Mouse (Mus musculus): ENCODE results near the gene Taar7b. TPM values are rescaled to one million over a fixed set of nuclear protein-coding genes. Genes with fewer than 3 reads are reported as not detected.

Taar7b gene
- polyA plus RNA-seq (2014; fragmentation: Nextera tagmentation; extraction: Ambion mirVana) = not detected in 2 replicates

DNA sequence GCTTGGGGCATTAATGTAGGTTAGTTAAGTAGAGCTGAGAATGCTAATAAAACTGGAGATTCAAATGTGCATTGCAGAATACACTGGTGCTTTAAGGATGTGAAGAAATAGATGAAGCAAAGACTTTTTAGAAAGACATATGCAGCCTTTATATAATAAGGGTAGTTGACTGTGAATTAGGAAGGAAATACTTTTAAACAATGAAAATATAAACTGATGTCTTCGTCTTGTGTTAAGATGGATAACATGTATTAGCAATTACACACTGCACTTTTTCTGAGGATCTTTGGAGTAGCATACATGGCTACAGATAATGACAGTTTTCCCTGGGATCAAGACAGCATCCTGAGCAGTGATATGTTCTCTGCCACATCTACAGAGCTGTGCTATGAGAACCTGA, at the start of gene Taar7b:
Taar7b (plus strand) TSS at position 301 of the 400 bp plus-strand sequence.
- 95% methylated on average over 1 of the region's 1 CpGs for WGBS
- no peak within 1 kb of the TSS for H3K4me3 ChIP-seq (ENCODE audit: low read depth, low read length)
- ATAC-seq (no peak), DNase-seq (ENCODE audit: low spot score) (no peak)
- no peaks in the 10 kb centered on the region for H3K36me3 ChIP-seq (ENCODE audit: control insufficient read depth, insufficient read depth, low read length)
- no peaks in the 10 kb centered on the region for H3K27me3 ChIP-seq (replicated peaks; ENCODE audit: control insufficient read depth, insufficient read depth, low read length)
- H3K4me1 ChIP-seq (ENCODE audit: control insufficient read depth, insufficient read depth, low read length) = no peaks in the 10 kb centered on the region
- H3K9ac ChIP-seq (ENCODE audit: low read length) = no peak within 1 kb of the TSS
- H3K27ac ChIP-seq (ENCODE audit: low read depth, low read length) = no peak within 1 kb of the TSS
- no peaks in the 10 kb centered on the region for H3K9me3 ChIP-seq (replicated peaks; ENCODE audit: control insufficient read depth, low read length)
- no peak within 1 kb of the TSS for H3K4me2 ChIP-seq (ENCODE audit: low read length)

DNA sequence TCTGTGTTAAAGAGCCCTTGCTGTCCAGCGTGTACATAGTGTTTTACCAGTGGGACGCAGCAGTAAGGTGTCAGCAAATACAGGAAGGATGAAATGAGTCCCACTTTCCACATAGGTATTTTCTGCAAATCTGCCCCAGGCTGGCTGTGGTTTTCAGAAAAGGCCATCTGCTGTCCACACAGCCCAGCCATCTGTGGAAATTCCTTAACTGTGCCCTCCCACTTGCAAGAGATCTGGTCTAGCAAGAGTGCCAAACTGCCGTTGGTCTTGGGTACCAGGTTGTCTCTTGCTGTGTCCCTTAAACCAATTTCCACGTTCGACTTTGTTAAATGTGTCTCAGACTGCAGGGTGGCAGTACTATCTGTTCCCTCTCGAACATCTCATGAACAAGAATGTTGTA, 48.0 kb upstream of the Taar7b start:
- Histone ChIP-seq H3K27me3 (replicated peaks; ENCODE audit: control insufficient read depth, insufficient read depth, low read length) (no peaks in the 10 kb centered on the region), H3K27ac (ENCODE audit: low read depth, low read length) (no peak overlapping the region), H3K9ac (ENCODE audit: low read length) (no peak overlapping the region), H3K4me1 (ENCODE audit: control insufficient read depth, insufficient read depth, low read length) (no peaks in the 10 kb centered on the region), H3K9me3 (replicated peaks; ENCODE audit: control insufficient read depth, low read length) (no peaks in the 10 kb centered on the region), H3K4me3 (ENCODE audit: low read depth, low read length) (no peak overlapping the region), H3K4me2 (ENCODE audit: low read length) (no peak overlapping the region), H3K36me3 (ENCODE audit: control insufficient read depth, insufficient read depth, low read length) (no peaks in the 10 kb centered on the region)
- WGBS = 88% methylated on average over 6 of the region's 6 CpGs
- DNase-seq (ENCODE audit: low spot score) (no peak), ATAC-seq (no peak)

GRCm38 (mm10) chr10:23959071-23959470, 40.7 kb upstream of the Taar7b start:
- WGBS = 67% methylated on average over 3 of the region's 3 CpGs
- ATAC-seq = no peak
- no peak for DNase-seq (ENCODE audit: low spot score)
- H3K4me3 ChIP-seq (ENCODE audit: low read depth, low read length) = no peak overlapping the region
- H3K36me3 ChIP-seq (ENCODE audit: control insufficient read depth, insufficient read depth, low read length) = no peaks in the 10 kb centered on the region
- no peaks in the 10 kb centered on the region for H3K9me3 ChIP-seq (replicated peaks; ENCODE audit: control insufficient read depth, low read length)
- no peak overlapping the region for H3K9ac ChIP-seq (ENCODE audit: low read length)
- no peaks in the 10 kb centered on the region for H3K4me1 ChIP-seq (ENCODE audit: control insufficient read depth, insufficient read depth, low read length)
- H3K4me2 ChIP-seq (ENCODE audit: low read length) = no peak overlapping the region
- H3K27ac ChIP-seq (ENCODE audit: low read depth, low read length) = no peak overlapping the region
- H3K27me3 ChIP-seq (replicated peaks; ENCODE audit: control insufficient read depth, insufficient read depth, low read length) = no peaks in the 10 kb centered on the region

GRCm38 (mm10) chr10:23960444-23960915, 39.3 kb upstream of the Taar7b start, which contains the start of gene Taar4:
Gene Taar4 (plus strand): TSS chr10:23960494.
- 95% methylated on average over 13 of the region's 13 CpGs for WGBS
- Histone ChIP-seq H3K9me3 (replicated peaks; ENCODE audit: control insufficient read depth, low read length) (no peaks in the 10 kb centered on the region), H3K27me3 (replicated peaks; ENCODE audit: control insufficient read depth, insufficient read depth, low read length) (no peaks in the 10 kb centered on the region), H3K4me3 (ENCODE audit: low read depth, low read length) (no peak within 1 kb of the TSS), H3K27ac (ENCODE audit: low read depth, low read length) (no peak within 1 kb of the TSS), H3K4me2 (ENCODE audit: low read length) (no peak within 1 kb of the TSS), H3K36me3 (ENCODE audit: control insufficient read depth, insufficient read depth, low read length) (no peaks in the 10 kb centered on the region), H3K9ac (ENCODE audit: low read length) (no peak within 1 kb of the TSS), H3K4me1 (ENCODE audit: control insufficient read depth, insufficient read depth, low read length) (no peaks in the 10 kb centered on the region)
- ATAC-seq = no peak
- no peak for DNase-seq (ENCODE audit: low spot score)

DNA sequence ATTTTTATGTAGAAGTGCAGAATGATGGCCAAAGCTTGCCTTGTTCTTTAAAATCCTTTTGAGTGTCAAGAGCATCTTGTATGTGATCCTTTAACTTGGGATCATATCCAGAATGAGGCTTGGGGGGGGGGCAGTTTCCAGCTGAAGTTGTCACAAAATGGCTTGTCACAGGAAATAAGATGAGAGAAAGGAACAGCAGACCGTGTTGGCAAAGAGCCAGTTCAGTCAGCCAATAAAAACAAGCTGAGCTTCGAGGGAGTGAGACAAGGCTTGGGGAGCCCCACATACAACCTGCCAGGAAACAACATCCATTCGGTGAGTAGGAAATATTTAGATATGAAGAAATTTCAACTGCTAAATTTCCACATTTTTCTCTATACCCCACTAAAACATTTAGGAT, 36.3 kb upstream of the Taar7b start:
- H3K4me3 ChIP-seq (ENCODE audit: low read depth, low read length) = no peak overlapping the region
- no peaks in the 10 kb centered on the region for H3K27me3 ChIP-seq (replicated peaks; ENCODE audit: control insufficient read depth, insufficient read depth, low read length)
- no peak overlapping the region for H3K27ac ChIP-seq (ENCODE audit: low read depth, low read length)
- DNase-seq (ENCODE audit: low spot score) (peak; percentile 63), ATAC-seq (peak; percentile 78; the same call in 1 of the 2 replicates)
- no peak overlapping the region for H3K9ac ChIP-seq (ENCODE audit: low read length)
- no peaks in the 10 kb centered on the region for H3K4me1 ChIP-seq (ENCODE audit: control insufficient read depth, insufficient read depth, low read length)
- H3K9me3 ChIP-seq (replicated peaks; ENCODE audit: control insufficient read depth, low read length) = no peaks in the 10 kb centered on the region
- no peak overlapping the region for H3K4me2 ChIP-seq (ENCODE audit: low read length)
- H3K36me3 ChIP-seq (ENCODE audit: control insufficient read depth, insufficient read depth, low read length) = no peaks in the 10 kb centered on the region
- 43% methylated on average over 3 of the region's 3 CpGs for WGBS

- no peaks in the 10 kb centered on the region for H3K27me3 ChIP-seq (replicated peaks; ENCODE audit: control insufficient read depth, insufficient read depth, low read length)
- H3K4me1 ChIP-seq (ENCODE audit: control insufficient read depth, insufficient read depth, low read length) = no peaks in the 10 kb centered on the region
- ATAC-seq = no peak
- no peak overlapping the region for H3K27ac ChIP-seq (ENCODE audit: low read depth, low read length)
- H3K9me3 ChIP-seq (replicated peaks; ENCODE audit: control insufficient read depth, low read length) = no peaks in the 10 kb centered on the region
- no peak overlapping the region for H3K4me3 ChIP-seq (ENCODE audit: low read depth, low read length)
- DNase-seq (ENCODE audit: low spot score) = no peak
- no peaks in the 10 kb centered on the region for H3K36me3 ChIP-seq (ENCODE audit: control insufficient read depth, insufficient read depth, low read length)
- no peak overlapping the region for H3K9ac ChIP-seq (ENCODE audit: low read length)
- WGBS = 95% methylated on average over 6 of the region's 6 CpGs
- no peak overlapping the region for H3K4me2 ChIP-seq (ENCODE audit: low read length)
Observed at GRCm38 (mm10) chr10:23964921-23965610, 34.7 kb upstream of the Taar7b start.

DNA sequence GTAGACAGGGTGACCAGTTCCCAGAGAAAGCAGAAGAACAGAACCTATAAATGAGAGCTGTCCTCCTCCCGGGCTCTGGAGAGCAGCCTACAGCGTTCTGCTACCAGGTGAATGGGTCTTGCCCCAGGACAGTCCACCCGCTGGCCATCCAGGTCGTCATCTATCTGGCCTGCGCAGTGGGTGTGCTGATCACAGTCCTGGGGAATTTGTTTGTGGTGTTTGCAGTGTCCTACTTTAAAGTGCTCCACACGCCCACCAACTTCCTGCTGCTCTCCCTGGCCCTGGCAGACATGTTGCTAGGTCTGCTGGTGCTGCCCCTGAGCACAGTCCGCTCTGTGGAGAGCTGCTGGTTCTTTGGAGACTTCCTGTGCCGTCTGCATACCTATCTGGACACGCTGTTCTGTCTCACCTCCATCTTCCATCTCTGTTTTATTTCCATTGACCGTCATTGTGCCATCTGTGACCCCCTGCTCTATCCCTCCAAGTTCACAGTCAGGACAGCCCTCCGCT, 29.0 kb upstream of the Taar7b start, which contains the start of gene Taar5:
Taar5 (plus strand) TSS at position 51 of the 510 bp plus-strand sequence.
- ATAC-seq = no peak
- no peaks in the 10 kb centered on the region for H3K4me1 ChIP-seq (ENCODE audit: control insufficient read depth, insufficient read depth, low read length)
- no peaks in the 10 kb centered on the region for H3K27me3 ChIP-seq (replicated peaks; ENCODE audit: control insufficient read depth, insufficient read depth, low read length)
- no peaks in the 10 kb centered on the region for H3K9me3 ChIP-seq (replicated peaks; ENCODE audit: control insufficient read depth, low read length)
- H3K4me3 ChIP-seq (ENCODE audit: low read depth, low read length) = no peak within 1 kb of the TSS
- no peak within 1 kb of the TSS for H3K27ac ChIP-seq (ENCODE audit: low read depth, low read length)
- 94% methylated on average over 11 of the region's 11 CpGs for WGBS
- no peak for DNase-seq (ENCODE audit: low spot score)
- no peak within 1 kb of the TSS for H3K9ac ChIP-seq (ENCODE audit: low read length)
- no peaks in the 10 kb centered on the region for H3K36me3 ChIP-seq (ENCODE audit: control insufficient read depth, insufficient read depth, low read length)
- H3K4me2 ChIP-seq (ENCODE audit: low read length) = no peak within 1 kb of the TSS

DNA sequence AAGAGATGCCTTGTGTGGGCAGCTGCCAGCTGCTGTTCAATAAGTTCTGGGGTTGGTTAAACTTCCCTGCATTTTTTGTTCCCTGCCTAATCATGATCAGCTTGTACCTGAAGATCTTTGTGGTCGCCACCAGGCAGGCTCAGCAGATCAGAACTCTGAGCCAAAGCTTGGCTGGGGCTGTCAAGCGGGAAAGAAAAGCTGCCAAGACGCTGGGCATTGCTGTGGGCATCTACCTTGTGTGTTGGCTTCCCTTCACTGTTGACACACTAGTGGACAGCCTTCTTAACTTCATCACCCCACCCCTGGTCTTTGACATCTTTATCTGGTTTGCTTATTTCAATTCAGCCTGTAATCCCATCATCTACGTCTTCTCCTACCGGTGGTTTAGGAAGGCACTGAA, 28.5 kb upstream of the Taar7b start:
- Histone ChIP-seq H3K27ac (ENCODE audit: low read depth, low read length) (no peak overlapping the region), H3K36me3 (ENCODE audit: control insufficient read depth, insufficient read depth, low read length) (no peaks in the 10 kb centered on the region), H3K27me3 (replicated peaks; ENCODE audit: control insufficient read depth, insufficient read depth, low read length) (no peaks in the 10 kb centered on the region), H3K9me3 (replicated peaks; ENCODE audit: control insufficient read depth, low read length) (no peaks in the 10 kb centered on the region), H3K4me1 (ENCODE audit: control insufficient read depth, insufficient read depth, low read length) (no peaks in the 10 kb centered on the region), H3K4me3 (ENCODE audit: low read depth, low read length) (no peak overlapping the region), H3K9ac (ENCODE audit: low read length) (no peak overlapping the region), H3K4me2 (ENCODE audit: low read length) (no peak overlapping the region)
- WGBS = 89% methylated on average over 5 of the region's 5 CpGs
- no peak for ATAC-seq
- no peak for DNase-seq (ENCODE audit: low spot score)

- WGBS = 40% methylated on average over 4 of the region's 4 CpGs
- no peak overlapping the region for H3K4me2 ChIP-seq (ENCODE audit: low read length)
- H3K9ac ChIP-seq (ENCODE audit: low read length) = no peak overlapping the region
- H3K4me1 ChIP-seq (ENCODE audit: control insufficient read depth, insufficient read depth, low read length) = no peaks in the 10 kb centered on the region
- no peak overlapping the region for H3K4me3 ChIP-seq (ENCODE audit: low read depth, low read length)
- no peak for ATAC-seq
- no peak for DNase-seq (ENCODE audit: low spot score)
- H3K9me3 ChIP-seq (replicated peaks; ENCODE audit: control insufficient read depth, low read length) = no peaks in the 10 kb centered on the region
- no peaks in the 10 kb centered on the region for H3K27me3 ChIP-seq (replicated peaks; ENCODE audit: control insufficient read depth, insufficient read depth, low read length)
- no peaks in the 10 kb centered on the region for H3K36me3 ChIP-seq (ENCODE audit: control insufficient read depth, insufficient read depth, low read length)
- no peak overlapping the region for H3K27ac ChIP-seq (ENCODE audit: low read depth, low read length)
Observed at GRCm38 (mm10) chr10:23977958-23978357, 21.8 kb upstream of the Taar7b start.

All from forebrain, embryonic 14.5 days (tissue).